Mouse (Mus musculus) cerebellum, adult 2 months (tissue): ENCODE results near the gene Csrp1.

ENCODE experiments used
- CTCF ChIP-seq: fragments of 200-500 bp; IDR thresholded peaks from 2 replicates; pipeline ENCODE4 v1.5.1; 2011; ENCODE audit warnings: low read depth, mild to moderate bottlenecking, control low read depth, low read length, moderate library complexity, borderline replicate concordance; ENCODE audit not compliant: insufficient read depth
- POLR2A ChIP-seq: fragments of 200-500 bp; IDR thresholded peaks from 2 replicates; pipeline ENCODE4 v1.6.1; 2011; ENCODE audit warnings: low read length, control low read depth, borderline replicate concordance; ENCODE audit not compliant: insufficient read depth

GRCm38 (mm10) chr1:135757287-135757686 is 37.4 kb downstream of the Csrp1 start:
- TF ChIP-seq POLR2A (no peak), CTCF (no peak)
